Mouse (Mus musculus) embryonic facial prominence, embryonic 10.5 days (tissue): ENCODE measurements around the gene Scgb1c1. TPM values are rescaled to one million over a fixed set of nuclear protein-coding genes. Genes with fewer than 3 reads are reported as not detected.

Experiments used
- polyA plus RNA-seq: library from polyadenylated mRNA; unstranded; fragments of >200 nt; fragmentation: Nextera tagmentation; extraction: Ambion mirVana; gene quantifications from 2 replicates; pipeline ENCODE4 v1.2.1, GENCODE M21; 2016

Scgb1c1 gene
- polyA plus RNA-seq, 1 experiment from 2014 or later: not detected

Other genes with a start within 250 kb of the Scgb1c1 start
- 0.01 TPM in 1 of 2 replicates, not detected in the other for gene Olfr46, start 244.3 kb upstream of the Scgb1c1 start, polyA plus RNA-seq
- not detected in 2 replicates for gene Olfr61, start 216.6 kb upstream of the Scgb1c1 start, polyA plus RNA-seq
- not detected in 2 replicates for gene Olfr53, start 199.1 kb upstream of the Scgb1c1 start, polyA plus RNA-seq
- gene Olfr539, start 185.6 kb upstream of the Scgb1c1 start, polyA plus RNA-seq: not detected in 2 replicates
- not detected in 2 replicates for gene Olfr45, start 163.6 kb upstream of the Scgb1c1 start, polyA plus RNA-seq
- gene Olfr541, start 148.3 kb upstream of the Scgb1c1 start, polyA plus RNA-seq: not detected in 2 replicates
- gene Cyp2e1, start 81.8 kb upstream of the Scgb1c1 start, polyA plus RNA-seq: not detected in 2 replicates
- 0.10 and 0.14 TPM in 2 replicates for gene Syce1, start 57.7 kb upstream of the Scgb1c1 start, polyA plus RNA-seq
- 2.9 and 3.6 TPM in 2 replicates for gene Zfp941, start 23.4 kb upstream of the Scgb1c1 start, polyA plus RNA-seq
- gene Urah, start 10.5 kb upstream of the Scgb1c1 start, polyA plus RNA-seq: 1.8 and 1.9 TPM in 2 replicates
- not detected in 2 replicates for gene Odf3, start 2.3 kb downstream of the Scgb1c1 start, polyA plus RNA-seq
- gene Gm45785, start 10.8 kb downstream of the Scgb1c1 start, polyA plus RNA-seq: 0.22 TPM in 1 of 2 replicates, not detected in the other
- gene Ric8a, start 11.4 kb downstream of the Scgb1c1 start, polyA plus RNA-seq: 57.7 and 59.1 TPM in 2 replicates
- gene Bet1l, start 12.0 kb downstream of the Scgb1c1 start, polyA plus RNA-seq: 22.4 and 23.0 TPM in 2 replicates
- gene Psmd13, start 36.4 kb downstream of the Scgb1c1 start, polyA plus RNA-seq: 332 TPM in 2 replicates
- 22.6 and 24.5 TPM in 2 replicates for gene Sirt3, start 36.8 kb downstream of the Scgb1c1 start, polyA plus RNA-seq
- gene Cox8b, start 54.9 kb downstream of the Scgb1c1 start, polyA plus RNA-seq: not detected in 2 replicates
- gene Nlrp6, start 75.4 kb downstream of the Scgb1c1 start, polyA plus RNA-seq: 0.19 TPM in 1 of 2 replicates, not detected in the other
- gene Pgghg, start 95.8 kb downstream of the Scgb1c1 start, polyA plus RNA-seq: 13.5 and 14.3 TPM in 2 replicates
- 2.9 and 3.8 TPM in 2 replicates for gene Ifitm5, start 104.7 kb downstream of the Scgb1c1 start, polyA plus RNA-seq
- gene Gm45717, start 110.4 kb downstream of the Scgb1c1 start, polyA plus RNA-seq: 0.52 TPM in 1 of 2 replicates, not detected in the other
- 602 and 668 TPM in 2 replicates for gene Ifitm2, start 110.4 kb downstream of the Scgb1c1 start, polyA plus RNA-seq
- gene Ifitm1, start 121.7 kb downstream of the Scgb1c1 start, polyA plus RNA-seq: 8.7 and 13.4 TPM in 2 replicates
- 42.6 and 44.7 TPM in 2 replicates for gene Ifitm3, start 165.2 kb downstream of the Scgb1c1 start, polyA plus RNA-seq
- not detected in 2 replicates for gene Ifitm6, start 172.4 kb downstream of the Scgb1c1 start, polyA plus RNA-seq
- not detected in 2 replicates for gene Gm17387, start 183.6 kb downstream of the Scgb1c1 start, polyA plus RNA-seq
- gene B4galnt4, start 215.6 kb downstream of the Scgb1c1 start, polyA plus RNA-seq: 26.5 and 27.7 TPM in 2 replicates
- gene Pkp3, start 232.7 kb downstream of the Scgb1c1 start, polyA plus RNA-seq: 9.4 and 9.6 TPM in 2 replicates